Mouse (Mus musculus): Measurements from ENCODE around the gene Tbc1d1.

GRCm38 (mm10) chr5:64348166-64348565, 192.1 kb downstream of the Tbc1d1 start:
- TF ChIP-seq POLR2A (IDR thresholded peaks at IDR 0.05; ENCODE audit: extremely low read depth, insufficient read depth, low read length): no peak
- no peak for TF ChIP-seq CTCF (IDR thresholded peaks at IDR 0.05; ENCODE audit: low read depth, low read length)

All from liver, adult 2 months (tissue).